Mouse (Mus musculus) lung, adult 2 months (tissue): ENCODE measurements around the gene Tmem87b. TPM values are rescaled to one million over a fixed set of nuclear protein-coding genes. Genes with fewer than 3 reads are reported as not detected.

Source experiments
- DNase-seq: peaks from one replicate; pipeline ENCODE4 v3.0.0; 2022
- H3K4me1 ChIP-seq: fragments of 200-500 bp; 2 replicates; pipeline ENCODE4 v1.6.1; 2011; ENCODE audit warnings: low read length; ENCODE audit not compliant: control insufficient read depth, insufficient read depth
- H3K4me3 ChIP-seq: fragments of 200-500 bp; replicated peaks from 2 replicates; pipeline ENCODE3; 2011; ENCODE audit warnings: low read depth, mild to moderate bottlenecking, control low read depth, low read length; ENCODE audit errors: extremely low read depth
- CTCF ChIP-seq: fragments of 200-500 bp; IDR thresholded peaks from 2 replicates; pipeline ENCODE4 v1.5.1; 2011; ENCODE audit warnings: mild to moderate bottlenecking, low read length, control low read depth; ENCODE audit not compliant: insufficient read depth
- POLR2A ChIP-seq: fragments of 200-500 bp; IDR thresholded peaks from 2 replicates; pipeline ENCODE4 v1.6.1; 2011; ENCODE audit warnings: low read depth, mild to moderate bottlenecking, control low read depth, low read length, borderline replicate concordance; ENCODE audit errors: extremely low read depth
- WGBS: fragments of 180-500 bp; shearing (Covaris S2); methylation state at CpG from one replicate; pipeline ENCODE4 v1.1.7; 2018; 5-methylcytosine and 5-hydroxymethylcytosine counted together
- polyA plus RNA-seq: library from polyadenylated mRNA; depleted of rRNA; stranded (reverse); fragments of >200 nt; gene quantifications from 2 replicates; pipeline ENCODE4 v1.2.3, GENCODE M21; 2012

The Tmem87b gene
- polyA plus RNA-seq, 1 experiment, result 18.5 TPM

- WGBS, result 36% methylated on average over 6 of the region's 6 CpGs
- DNase-seq, result no peak
- H3K4me1 ChIP-seq, result peaks cover 5% of the 10 kb centered on the region; the same call in 1 of the 2 replicates
Measured at GRCm38 (mm10) chr2:128816916-128817315, 1.0 kb upstream of the Tmem87b start.

GRCm38 (mm10) chr2:128817387-128817785 lies 532 bp upstream of the Tmem87b start:
- Histone ChIP-seq H3K4me3 (peak overlapping the region; percentile 62), H3K4me1 (peaks cover 5% of the 10 kb centered on the region; the same call in 1 of the 2 replicates)
- WGBS, result under 1% methylated on average over 7 of the region's 7 CpGs
- peak; percentile 63; the same call in 1 of the 2 replicates for TF ChIP-seq POLR2A
- peak; percentile 26; the same call in 1 of the 2 replicates for TF ChIP-seq CTCF
- DNase-seq, result no peak

More at GRCm38 (mm10) chr2:128816916-128817315, 1.0 kb upstream of the Tmem87b start:
- H3K4me3 ChIP-seq, result no peak overlapping the region
- TF ChIP-seq POLR2A (no peak), CTCF (no peak)

GRCm38 (mm10) chr2:128818956-128819643 lies 1.2 kb downstream of the Tmem87b start:
- Histone ChIP-seq H3K4me1 (peaks cover 5% of the 10 kb centered on the region; the same call in 1 of the 2 replicates), H3K4me3 (peak overlapping the region; percentile 96)
- peak; percentile 33 for DNase-seq
- WGBS, result 5% methylated on average over 14 of the region's 14 CpGs
- TF ChIP-seq CTCF (no peak), POLR2A (no peak)

- 74% methylated on average over 2 of the region's 2 CpGs for WGBS
- TF ChIP-seq POLR2A (no peak), CTCF (no peak)
- peaks cover 5% of the 10 kb centered on the region; the same call in 1 of the 2 replicates for H3K4me1 ChIP-seq
- no peak for DNase-seq
- H3K4me3 ChIP-seq, result no peak overlapping the region
Measured at GRCm38 (mm10) chr2:128820631-128821030, 2.7 kb downstream of the Tmem87b start.

GRCm38 (mm10) chr2:128823893-128824292 lies 6.0 kb downstream of the Tmem87b start:
- H3K4me1 ChIP-seq, result peaks cover 4% of the 10 kb centered on the region; the same call in 1 of the 2 replicates
- H3K4me3 ChIP-seq, result no peak overlapping the region
- TF ChIP-seq CTCF, result no peak
- TF ChIP-seq POLR2A, result no peak
- 87% methylated on average over 5 of the region's 5 CpGs for WGBS
- DNase-seq, result no peak

- 100% methylated on average over 1 of the region's 1 CpGs for WGBS
- DNase-seq, result no peak
- no peaks in the 10 kb centered on the region for H3K4me1 ChIP-seq
- TF ChIP-seq POLR2A, result no peak
- TF ChIP-seq CTCF, result no peak
- H3K4me3 ChIP-seq, result no peak overlapping the region
Measured at GRCm38 (mm10) chr2:128827787-128828186, 9.9 kb downstream of the Tmem87b start.

GRCm38 (mm10) chr2:128832611-128833010 lies 14.7 kb downstream of the Tmem87b start:
- WGBS, result 57% methylated on average over 3 of the region's 3 CpGs
- no peak for DNase-seq
- TF ChIP-seq CTCF, result no peak
- TF ChIP-seq POLR2A, result no peak
- H3K4me1 ChIP-seq, result no peaks in the 10 kb centered on the region
- no peak overlapping the region for H3K4me3 ChIP-seq

GRCm38 (mm10) chr2:128833035-128833434 lies 15.1 kb downstream of the Tmem87b start:
- 80% methylated on average over 2 of the region's 2 CpGs for WGBS
- Histone ChIP-seq H3K4me3 (no peak overlapping the region), H3K4me1 (no peaks in the 10 kb centered on the region)
- no peak for DNase-seq
- TF ChIP-seq POLR2A, result no peak
- TF ChIP-seq CTCF, result no peak

GRCm38 (mm10) chr2:128833435-128833834 lies 15.5 kb downstream of the Tmem87b start:
- Histone ChIP-seq H3K4me3 (no peak overlapping the region), H3K4me1 (no peaks in the 10 kb centered on the region)
- DNase-seq, result no peak
- no peak for TF ChIP-seq CTCF
- TF ChIP-seq POLR2A, result no peak
- WGBS, result 90% methylated on average over 2 of the region's 2 CpGs

- H3K4me3 ChIP-seq, result no peak overlapping the region
- 86% methylated on average over 8 of the region's 8 CpGs for WGBS
- no peak for DNase-seq
- no peaks in the 10 kb centered on the region for H3K4me1 ChIP-seq
- no peak for TF ChIP-seq CTCF
- TF ChIP-seq POLR2A, result no peak
Measured at GRCm38 (mm10) chr2:128837531-128837930, 19.6 kb downstream of the Tmem87b start.
